Mouse (Mus musculus): ENCODE data around the gene Smoc1. TPM values are rescaled to one million over a fixed set of nuclear protein-coding genes. Genes with fewer than 3 reads are reported as not detected.

Gene Smoc1
- polyA plus RNA-seq, 1 experiment from 2014 or later, result 8.6 TPM

GRCm38 (mm10) chr12:81170076-81170475, 143.5 kb downstream of the Smoc1 start:
- H3K4me1 ChIP-seq (ENCODE audit: control insufficient read depth, insufficient read depth, low read length), result no peaks in the 10 kb centered on the region
- H3K9me3 ChIP-seq (replicated peaks; ENCODE audit: control insufficient read depth, low read length), result no peaks in the 10 kb centered on the region
- no peak overlapping the region for H3K4me2 ChIP-seq (ENCODE audit: low read depth, low read length)
- no peak for ATAC-seq (replicated peaks; ENCODE audit: extremely low read depth, insufficient read depth, low FRiP score)
- WGBS, result 78% methylated on average over 2 of the region's 2 CpGs
- H3K27ac ChIP-seq (ENCODE audit: low read length), result no peak overlapping the region
- no peaks in the 10 kb centered on the region for H3K27me3 ChIP-seq (ENCODE audit: control insufficient read depth, insufficient read depth, low read length)
- no peak overlapping the region for H3K4me3 ChIP-seq (ENCODE audit: low read length)
- H3K9ac ChIP-seq (ENCODE audit: low read length), result no peak overlapping the region
- H3K36me3 ChIP-seq (ENCODE audit: control insufficient read depth, insufficient read depth), result no peaks in the 10 kb centered on the region

- Histone ChIP-seq H3K36me3 (ENCODE audit: control insufficient read depth, insufficient read depth) (no peaks in the 10 kb centered on the region), H3K4me3 (ENCODE audit: low read length) (no peak overlapping the region), H3K4me2 (ENCODE audit: low read depth, low read length) (no peak overlapping the region), H3K9ac (ENCODE audit: low read length) (no peak overlapping the region), H3K27me3 (ENCODE audit: control insufficient read depth, insufficient read depth, low read length) (no peaks in the 10 kb centered on the region), H3K27ac (ENCODE audit: low read length) (no peak overlapping the region), H3K4me1 (ENCODE audit: control insufficient read depth, insufficient read depth, low read length) (no peaks in the 10 kb centered on the region), H3K9me3 (replicated peaks; ENCODE audit: control insufficient read depth, low read length) (no peaks in the 10 kb centered on the region)
- WGBS, result 82% methylated on average over 3 of the region's 3 CpGs
- ATAC-seq (replicated peaks; ENCODE audit: extremely low read depth, insufficient read depth, low FRiP score), result no peak
Measured at GRCm38 (mm10) chr12:81173011-81173410, 146.4 kb downstream of the Smoc1 start.

- Histone ChIP-seq H3K9ac (ENCODE audit: low read length) (no peak overlapping the region), H3K36me3 (ENCODE audit: control insufficient read depth, insufficient read depth) (no peaks in the 10 kb centered on the region), H3K4me2 (ENCODE audit: low read depth, low read length) (no peak overlapping the region), H3K4me3 (ENCODE audit: low read length) (no peak overlapping the region), H3K4me1 (ENCODE audit: control insufficient read depth, insufficient read depth, low read length) (no peaks in the 10 kb centered on the region), H3K27ac (ENCODE audit: low read length) (no peak overlapping the region), H3K27me3 (ENCODE audit: control insufficient read depth, insufficient read depth, low read length) (no peaks in the 10 kb centered on the region), H3K9me3 (replicated peaks; ENCODE audit: control insufficient read depth, low read length) (no peaks in the 10 kb centered on the region)
- no peak for ATAC-seq (replicated peaks; ENCODE audit: extremely low read depth, insufficient read depth, low FRiP score)
- WGBS, result 79% methylated on average over 4 of the region's 4 CpGs
Measured at GRCm38 (mm10) chr12:81173893-81174292, 147.3 kb downstream of the Smoc1 start.

GRCm38 (mm10) chr12:81175252-81175651, 148.6 kb downstream of the Smoc1 start:
- Histone ChIP-seq H3K27me3 (ENCODE audit: control insufficient read depth, insufficient read depth, low read length) (no peaks in the 10 kb centered on the region), H3K36me3 (ENCODE audit: control insufficient read depth, insufficient read depth) (no peaks in the 10 kb centered on the region), H3K27ac (ENCODE audit: low read length) (no peak overlapping the region), H3K9ac (ENCODE audit: low read length) (no peak overlapping the region), H3K9me3 (replicated peaks; ENCODE audit: control insufficient read depth, low read length) (no peaks in the 10 kb centered on the region), H3K4me3 (ENCODE audit: low read length) (no peak overlapping the region), H3K4me2 (ENCODE audit: low read depth, low read length) (no peak overlapping the region), H3K4me1 (ENCODE audit: control insufficient read depth, insufficient read depth, low read length) (no peaks in the 10 kb centered on the region)
- 48% methylated on average over 9 of the region's 9 CpGs for WGBS
- ATAC-seq (replicated peaks; ENCODE audit: extremely low read depth, insufficient read depth, low FRiP score), result no peak

GRCm38 (mm10) chr12:81182073-81182472, 155.5 kb downstream of the Smoc1 start:
- WGBS, result 56% methylated on average over 3 of the region's 3 CpGs
- no peak overlapping the region for H3K4me3 ChIP-seq (ENCODE audit: low read length)
- no peak overlapping the region for H3K4me2 ChIP-seq (ENCODE audit: low read depth, low read length)
- H3K27ac ChIP-seq (ENCODE audit: low read length), result no peak overlapping the region
- no peaks in the 10 kb centered on the region for H3K4me1 ChIP-seq (ENCODE audit: control insufficient read depth, insufficient read depth, low read length)
- no peaks in the 10 kb centered on the region for H3K36me3 ChIP-seq (ENCODE audit: control insufficient read depth, insufficient read depth)
- H3K9me3 ChIP-seq (replicated peaks; ENCODE audit: control insufficient read depth, low read length), result no peaks in the 10 kb centered on the region
- no peak for ATAC-seq (replicated peaks; ENCODE audit: extremely low read depth, insufficient read depth, low FRiP score)
- no peak overlapping the region for H3K9ac ChIP-seq (ENCODE audit: low read length)
- H3K27me3 ChIP-seq (ENCODE audit: control insufficient read depth, insufficient read depth, low read length), result no peaks in the 10 kb centered on the region

GRCm38 (mm10) chr12:81184967-81185366, 158.4 kb downstream of the Smoc1 start:
- Histone ChIP-seq H3K4me3 (ENCODE audit: low read length) (no peak overlapping the region), H3K4me2 (ENCODE audit: low read depth, low read length) (no peak overlapping the region), H3K9me3 (replicated peaks; ENCODE audit: control insufficient read depth, low read length) (no peaks in the 10 kb centered on the region), H3K27me3 (ENCODE audit: control insufficient read depth, insufficient read depth, low read length) (no peaks in the 10 kb centered on the region), H3K27ac (ENCODE audit: low read length) (no peak overlapping the region), H3K9ac (ENCODE audit: low read length) (no peak overlapping the region), H3K36me3 (ENCODE audit: control insufficient read depth, insufficient read depth) (no peaks in the 10 kb centered on the region), H3K4me1 (ENCODE audit: control insufficient read depth, insufficient read depth, low read length) (no peaks in the 10 kb centered on the region)
- WGBS, result 77% methylated on average over 2 of the region's 2 CpGs
- ATAC-seq (replicated peaks; ENCODE audit: extremely low read depth, insufficient read depth, low FRiP score), result no peak

- H3K27me3 ChIP-seq (ENCODE audit: control insufficient read depth, insufficient read depth, low read length), result no peaks in the 10 kb centered on the region
- H3K4me3 ChIP-seq (ENCODE audit: low read length), result no peak overlapping the region
- no peak overlapping the region for H3K9ac ChIP-seq (ENCODE audit: low read length)
- no peaks in the 10 kb centered on the region for H3K4me1 ChIP-seq (ENCODE audit: control insufficient read depth, insufficient read depth, low read length)
- no peak overlapping the region for H3K27ac ChIP-seq (ENCODE audit: low read length)
- no peaks in the 10 kb centered on the region for H3K36me3 ChIP-seq (ENCODE audit: control insufficient read depth, insufficient read depth)
- 85% methylated on average over 4 of the region's 4 CpGs for WGBS
- ATAC-seq (replicated peaks; ENCODE audit: extremely low read depth, insufficient read depth, low FRiP score), result no peak
- H3K9me3 ChIP-seq (replicated peaks; ENCODE audit: control insufficient read depth, low read length), result no peaks in the 10 kb centered on the region
- H3K4me2 ChIP-seq (ENCODE audit: low read depth, low read length), result no peak overlapping the region
Measured at GRCm38 (mm10) chr12:81186081-81186480, 159.5 kb downstream of the Smoc1 start.

GRCm38 (mm10) chr12:81186668-81187067, 160.1 kb downstream of the Smoc1 start:
- Histone ChIP-seq H3K27ac (ENCODE audit: low read length) (no peak overlapping the region), H3K4me2 (ENCODE audit: low read depth, low read length) (no peak overlapping the region), H3K36me3 (ENCODE audit: control insufficient read depth, insufficient read depth) (no peaks in the 10 kb centered on the region), H3K9ac (ENCODE audit: low read length) (no peak overlapping the region), H3K9me3 (replicated peaks; ENCODE audit: control insufficient read depth, low read length) (no peaks in the 10 kb centered on the region), H3K27me3 (ENCODE audit: control insufficient read depth, insufficient read depth, low read length) (no peaks in the 10 kb centered on the region), H3K4me1 (ENCODE audit: control insufficient read depth, insufficient read depth, low read length) (no peaks in the 10 kb centered on the region), H3K4me3 (ENCODE audit: low read length) (no peak overlapping the region)
- 74% methylated on average over 3 of the region's 3 CpGs for WGBS
- ATAC-seq (replicated peaks; ENCODE audit: extremely low read depth, insufficient read depth, low FRiP score), result no peak

- no peak overlapping the region for H3K27ac ChIP-seq (ENCODE audit: low read length)
- no peaks in the 10 kb centered on the region for H3K9me3 ChIP-seq (replicated peaks; ENCODE audit: control insufficient read depth, low read length)
- WGBS, result 64% methylated on average over 3 of the region's 3 CpGs
- ATAC-seq (replicated peaks; ENCODE audit: extremely low read depth, insufficient read depth, low FRiP score), result no peak
- H3K36me3 ChIP-seq (ENCODE audit: control insufficient read depth, insufficient read depth), result no peaks in the 10 kb centered on the region
- no peak overlapping the region for H3K4me3 ChIP-seq (ENCODE audit: low read length)
- H3K27me3 ChIP-seq (ENCODE audit: control insufficient read depth, insufficient read depth, low read length), result no peaks in the 10 kb centered on the region
- H3K4me1 ChIP-seq (ENCODE audit: control insufficient read depth, insufficient read depth, low read length), result no peaks in the 10 kb centered on the region
- H3K9ac ChIP-seq (ENCODE audit: low read length), result no peak overlapping the region
- H3K4me2 ChIP-seq (ENCODE audit: low read depth, low read length), result no peak overlapping the region
Measured at GRCm38 (mm10) chr12:81188423-81188822, 161.8 kb downstream of the Smoc1 start.

GRCm38 (mm10) chr12:81188996-81189395, 162.4 kb downstream of the Smoc1 start:
- no peak for ATAC-seq (replicated peaks; ENCODE audit: extremely low read depth, insufficient read depth, low FRiP score)
- H3K4me2 ChIP-seq (ENCODE audit: low read depth, low read length), result no peak overlapping the region
- H3K9me3 ChIP-seq (replicated peaks; ENCODE audit: control insufficient read depth, low read length), result no peaks in the 10 kb centered on the region
- no peaks in the 10 kb centered on the region for H3K27me3 ChIP-seq (ENCODE audit: control insufficient read depth, insufficient read depth, low read length)
- H3K36me3 ChIP-seq (ENCODE audit: control insufficient read depth, insufficient read depth), result no peaks in the 10 kb centered on the region
- WGBS, result 82% methylated on average over 4 of the region's 4 CpGs
- no peaks in the 10 kb centered on the region for H3K4me1 ChIP-seq (ENCODE audit: control insufficient read depth, insufficient read depth, low read length)
- no peak overlapping the region for H3K27ac ChIP-seq (ENCODE audit: low read length)
- H3K9ac ChIP-seq (ENCODE audit: low read length), result no peak overlapping the region
- no peak overlapping the region for H3K4me3 ChIP-seq (ENCODE audit: low read length)
